Comparison of ENCODE assay signal across 10 mouse cellular contexts in genomic region chr12:54186926-54187623, GRCm38 (mm10). TPM values are rescaled to one million over a fixed set of nuclear protein-coding genes. Genes with fewer than 3 reads are reported as not detected.
DNase-seq lines count a peak whose midpoint lies in the region; ATAC-seq and TF ChIP-seq lines count a peak whose summit lies in the region.
"Had no signal": no experiment of that assay in that cellular context is flagged by ENCODE, and none has a peak within 500 bp of the region (broad histone marks: within the 10 kb centered on the region; RNA-seq: fewer than 3 reads in every experiment).

No protein-coding gene starts in this region.

- DNase-seq in heart, adult 18-20 months, result peak; percentile 29 to 50
- no peak for DNase-seq in heart, postnatal 25 days (ENCODE audit: low spot score)
- DNase-seq in midbrain, embryonic 10.5 days (ENCODE audit: low spot score), result no peak
- no peak for DNase-seq in midbrain, postnatal 0 days (ENCODE audit: low spot score)
- no peak for DNase-seq in stomach, postnatal 0 days (ENCODE audit: low spot score)
- DNase-seq in c-Kit-positive CD71-positive TER-119-positive erythroid progenitor cells, embryonic 14.5 days (ENCODE audit: low spot score), result no peak
- DNase-seq in frontal cortex, postnatal 14 days (ENCODE audit: low spot score in 2 of 2), result no peak
- DNase-seq: gastrocnemius, postnatal 36 days had no signal

- WGBS in midbrain, embryonic 10.5 days, result 69% methylated on average over 14 of the region's 14 CpGs
- 54% methylated on average over 14 of the region's 14 CpGs for WGBS in midbrain, postnatal 0 days
- WGBS in stomach, postnatal 0 days, result 35% methylated on average over 14 of the region's 14 CpGs

- ATAC-seq in midbrain, postnatal 0 days (ENCODE audit: low FRiP score), result no peak
- ATAC-seq in hematopoietic stem cell, adult 5-6 weeks (replicated peaks in 1 of 2; ENCODE audit: insufficient read depth in 1 of 2, low FRiP score in 2 of 2, low TSS enrichment in 1 of 2, low read depth in 1 of 2, poor library complexity in 2 of 2, severe bottlenecking in 2 of 2), result peak; percentile 14 to 16; a peak in 1 of 4 replicates
- no peak for ATAC-seq in stomach, postnatal 0 days (ENCODE audit: low FRiP score, low TSS enrichment)

- peaks cover 28% of the 10 kb centered on the region for H3K4me1 ChIP-seq in midbrain, embryonic 10.5 days
- peaks cover 4% of the 10 kb centered on the region; the same call in 1 of the 2 replicates for H3K4me1 ChIP-seq in midbrain, postnatal 0 days (ENCODE audit: insufficient read depth, low read length)
- H3K4me1 ChIP-seq in stomach, postnatal 0 days (replicated peaks; ENCODE audit: control insufficient read depth, insufficient read depth), result peaks cover 7% of the 10 kb centered on the region; the same call in 1 of the 2 replicates

- H3K4me2 ChIP-seq in midbrain, postnatal 0 days (ENCODE audit: low read depth, low read length, poor library complexity, severe bottlenecking), result no peak overlapping the region
- H3K4me2 ChIP-seq in stomach, postnatal 0 days (replicated peaks; ENCODE audit: low read depth), result no peak overlapping the region

- no peak overlapping the region for H3K9ac ChIP-seq in midbrain, postnatal 0 days (replicated peaks; ENCODE audit: low read length, poor library complexity, severe bottlenecking)
- no peak overlapping the region for H3K9ac ChIP-seq in stomach, postnatal 0 days (ENCODE audit: low read length)

- H3K27ac ChIP-seq in midbrain, embryonic 10.5 days (replicated peaks), result peak overlapping the region; percentile 10; the same call in 1 of the 2 replicates
- no peak overlapping the region for H3K27ac ChIP-seq in midbrain, postnatal 0 days (ENCODE audit: low read depth, low read length)
- H3K27ac ChIP-seq in stomach, postnatal 0 days (replicated peaks), result peak overlapping the region; percentile 65

- intact Hi-C loops in heart, postnatal 25 days (cut with DNase I), result loop anchor here (5.0 kb wide), 1 partner anchor 60 kb away; no protein-coding TSS in a partner anchor

- TF ChIP-seq CTCF in midbrain, postnatal 0 days (IDR thresholded peaks at IDR 0.05), result no peak
- TF ChIP-seq CTCF in stomach, postnatal 0 days (IDR thresholded peaks at IDR 0.05; ENCODE audit: low read depth), result no peak

- no peak for TF ChIP-seq EP300 in stomach, postnatal 0 days (optimal IDR thresholded peaks at IDR 0.05)

- H3K9me3 ChIP-seq in midbrain, embryonic 10.5 days (replicated peaks), result no peaks in the 10 kb centered on the region
- H3K9me3 ChIP-seq in midbrain, postnatal 0 days (ENCODE audit: low read length), result no peaks in the 10 kb centered on the region
- H3K9me3 ChIP-seq in stomach, postnatal 0 days (ENCODE audit: control insufficient read depth, low read length), result no peaks in the 10 kb centered on the region

- peaks cover 14% of the 10 kb centered on the region for H3K27me3 ChIP-seq in midbrain, embryonic 10.5 days (ENCODE audit: low read depth, poor library complexity, severe bottlenecking)
- no peaks in the 10 kb centered on the region for H3K27me3 ChIP-seq in midbrain, postnatal 0 days (ENCODE audit: insufficient read depth, low read length)
- H3K27me3 ChIP-seq in stomach, postnatal 0 days (ENCODE audit: control insufficient read depth, insufficient read depth, low read length), result no peaks in the 10 kb centered on the region
- H3K27me3 ChIP-seq: CH12.LX had no signal

- 0 out of 2 replicates have a peak, but pooled peaks cover 3% of the 10 kb centered on the region for H3K36me3 ChIP-seq in midbrain, embryonic 10.5 days
- H3K36me3 ChIP-seq in midbrain, postnatal 0 days (ENCODE audit: insufficient read depth, low read length), result no peaks in the 10 kb centered on the region
- H3K36me3 ChIP-seq in stomach, postnatal 0 days (ENCODE audit: control insufficient read depth, insufficient read depth, low read length), result peaks cover 8% of the 10 kb centered on the region; the same call in 1 of the 2 replicates

- H3K4me3 ChIP-seq in midbrain, embryonic 10.5 days, result no peak overlapping the region
- no peak overlapping the region for H3K4me3 ChIP-seq in midbrain, postnatal 0 days (ENCODE audit: low read depth, low read length)
- no peak overlapping the region for H3K4me3 ChIP-seq in stomach, postnatal 0 days (ENCODE audit: low read depth, low read length)

RNA-seq across cellular contexts. Expression of gene Egln3, which starts 16.6 kb away (rescaled TPM):
- total RNA-seq in heart, adult 18-20 months (2021), result 10 to 100 TPM; 63.6 to 77.8 TPM
- 10 to 100 TPM; 96.7 to 97.4 TPM for total RNA-seq in heart, postnatal 25 days (2021)
- polyA plus RNA-seq in midbrain, embryonic 10.5 days (2016; fragmentation: Nextera tagmentation; extraction: Ambion mirVana), result 2.7 and 3.5 TPM in 2 replicates
- 8.0 and 11.2 TPM in 2 replicates for total RNA-seq in midbrain, postnatal 0 days (2014; rRNA removed)
- 3.5 and 3.6 TPM in 2 replicates for polyA plus RNA-seq in midbrain, postnatal 0 days (2015; fragmentation: Nextera tagmentation; extraction: Ambion mirVana)
- 15.8 and 18.0 TPM in 2 replicates for total RNA-seq in hematopoietic stem cell, adult 5-6 weeks (2017)
- 78.8 and 80.3 TPM in 2 replicates for polyA plus RNA-seq in stomach, postnatal 0 days (2015; fragmentation: Nextera tagmentation; extraction: Ambion mirVana)

Comparison
In these comparisons a context has a peak if more than half of its experiments do, and no peak if none do; other contexts are left out.
1. DNase-seq: peak in heart, adult 18-20 months (2 of 2); none in heart, postnatal 25 days (single experiment), midbrain, embryonic 10.5 days (single experiment), midbrain, postnatal 0 days (single experiment), stomach, postnatal 0 days (single experiment), c-Kit-positive CD71-positive TER-119-positive erythroid progenitor cells, embryonic 14.5 days (single experiment) and frontal cortex, postnatal 14 days (0 of 2).
2. ATAC-seq: peak in hematopoietic stem cell, adult 5-6 weeks (2 of 2); none in midbrain, postnatal 0 days (single experiment) and stomach, postnatal 0 days (single experiment).